Mouse (Mus musculus) spleen, embryonic (tissue): ENCODE measurements around the gene Gm4513.
"Not testable (repeated sequence)": the region's sequence is repeated elsewhere in the genome, so short reads cannot be mapped to it uniquely, and the experiment has no call there.

Experiments used
- CTCF ChIA-PET: fragments of 350-600 bp; sonication (Branson Sonifier 250); formaldehyde crosslinking; loops from one replicate; lab custom pipeline; 2022; lab: Charles Lee

Gm4513 gene

GRCm38 (mm10) chr7:20598921-20599320 is at the start of gene Gm4513:
Gene Gm4513, minus strand, starts transcription at chr7:20599021.
- CTCF ChIA-PET, result not testable (repeated sequence)

- CTCF ChIA-PET, result not testable (repeated sequence)
These were observed 22.7 kb downstream of the Gm4513 start, which contains the start of gene Gm4141 for GRCm38 (mm10) chr7:20576141-20576540. Gene Gm4141, minus strand, starts transcription at chr7:20576241.

GRCm38 (mm10) chr7:20545657-20546056 is 53.2 kb downstream of the Gm4513 start, which contains the start of gene Gm5726:
Gene Gm5726, minus strand, starts transcription at chr7:20545757.
- CTCF ChIA-PET, result not testable (repeated sequence)
